Mouse (Mus musculus) spleen, adult 2 months (tissue): ENCODE results near the gene Ckmt2.
A peak's percentile ranks its signal among the peaks of the same experiment; 100 is the strongest.

Experiments
- CTCF ChIP-seq: fragments of 200-500 bp; IDR thresholded peaks from 2 replicates; pipeline ENCODE4 v1.5.1; 2011; ENCODE audit warnings: mild to moderate bottlenecking, inconsistent platforms; ENCODE audit not compliant: insufficient read depth, insufficient read length, insufficient replicate concordance; ENCODE audit errors: extremely low read depth
- POLR2A ChIP-seq: fragments of 200-500 bp; IDR thresholded peaks from 2 replicates; pipeline ENCODE4 v1.6.1; 2011; ENCODE audit warnings: low read depth, low read length, inconsistent platforms

- TF ChIP-seq POLR2A (no peak), CTCF (peak; percentile 24; the same call in 1 of the 2 replicates)
These were observed 17.9 kb downstream of the Ckmt2 start for GRCm38 (mm10) chr13:91858835-91859234.
